Mouse (Mus musculus) olfactory bulb, adult 2 months (tissue): Measurements from ENCODE around the gene Sucla2.

Experiments used
- CTCF ChIP-seq: fragments of 200-500 bp; IDR thresholded peaks from 2 replicates; pipeline ENCODE4 v1.5.1; 2012; ENCODE audit warnings: low read depth, mild to moderate bottlenecking, low read length, moderate library complexity; ENCODE audit not compliant: insufficient read depth
- POLR2A ChIP-seq: fragments of 200-500 bp; IDR thresholded peaks from 2 replicates; pipeline ENCODE4 v1.6.1; 2012; ENCODE audit warnings: mild to moderate bottlenecking, low read depth, low read length, moderate library complexity; ENCODE audit not compliant: insufficient read depth

DNA sequence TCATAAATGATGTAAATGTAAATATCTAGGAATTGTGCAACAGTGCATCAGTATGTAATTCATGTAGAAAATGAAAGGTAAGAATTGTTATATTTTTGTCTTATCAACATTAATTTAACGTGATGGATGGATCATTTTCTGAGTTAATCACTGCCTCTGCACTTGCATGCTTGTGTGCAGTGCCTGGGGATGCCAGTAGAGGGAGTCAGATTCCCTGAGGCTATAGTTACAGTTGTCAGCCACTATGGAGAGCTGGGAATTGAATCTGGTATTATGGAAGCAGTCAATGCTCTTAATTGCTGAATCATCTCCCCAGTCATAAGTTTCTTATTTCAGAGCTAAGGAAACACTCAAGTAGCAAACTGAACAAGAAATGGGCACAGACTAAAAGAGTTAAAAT lies 63.0 kb downstream of the Sucla2 start:
- TF ChIP-seq POLR2A, result no peak
- TF ChIP-seq CTCF, result no peak
